Mouse (Mus musculus) midbrain, embryonic 15.5 days (tissue): ENCODE data around the gene Kcnj15. TPM values are rescaled to one million over a fixed set of nuclear protein-coding genes. Genes with fewer than 3 reads are reported as not detected.

Experiments
- ATAC-seq: fragments of 200-750 bp; cut with Nextera tagmentation; replicated peaks from 2 replicates; pipeline ENCODE4 v1.8.0; 2017; ENCODE audit warnings: moderate TSS enrichment
- H3K27ac ChIP-seq: fragments of 300-500 bp; sonication (generic); 2 replicates; pipeline ENCODE4 v1.5.1; 2015; ENCODE audit warnings: mild to moderate bottlenecking, inconsistent platforms
- H3K27me3 ChIP-seq: fragments of 300-500 bp; sonication (generic); replicated peaks from 2 replicates; pipeline ENCODE4 v1.6.1; 2015; ENCODE audit warnings: inconsistent platforms
- H3K36me3 ChIP-seq: fragments of 300-500 bp; sonication (generic); replicated peaks from 2 replicates; pipeline ENCODE4 v1.6.1; 2015; ENCODE audit warnings: inconsistent platforms
- H3K4me1 ChIP-seq: fragments of 300-500 bp; sonication (generic); 2 replicates; pipeline ENCODE4 v1.6.1; 2015; ENCODE audit warnings: inconsistent platforms
- H3K4me2 ChIP-seq: fragments of 300-500 bp; sonication (generic); 2 replicates; pipeline ENCODE4 v1.6.1; 2015; ENCODE audit warnings: inconsistent platforms, mild to moderate bottlenecking, moderate library complexity
- H3K4me3 ChIP-seq: fragments of 300-500 bp; sonication (generic); 2 replicates; pipeline ENCODE4 v1.5.1; 2015; ENCODE audit warnings: mild to moderate bottlenecking, inconsistent platforms
- H3K9ac ChIP-seq: fragments of 300-500 bp; sonication (generic); 2 replicates; pipeline ENCODE4 v1.6.1; 2015; ENCODE audit warnings: mild to moderate bottlenecking, inconsistent platforms
- H3K9me3 ChIP-seq: fragments of 300-500 bp; sonication (generic); 2 replicates; pipeline ENCODE4 v1.6.1; 2016; ENCODE audit warnings: inconsistent platforms
- WGBS: fragments of 180-500 bp; shearing (Covaris S2); methylation state at CpG from one replicate; pipeline ENCODE4 v1.1.7; 2015; ENCODE audit warnings: mixed read lengths; 5-methylcytosine and 5-hydroxymethylcytosine counted together
- polyA plus RNA-seq: library from polyadenylated mRNA; unstranded; fragments of >200 nt; fragmentation: Nextera tagmentation; extraction: Ambion mirVana; gene quantifications from 2 replicates; pipeline ENCODE4 v1.2.1, GENCODE M21; 2015

Gene Kcnj15
- polyA plus RNA-seq, 1 experiment from 2014 or later = 0.19 TPM

GRCm38 (mm10) chr16:95225285-95225684 lies 32.1 kb upstream of the Kcnj15 start:
- H3K4me2 ChIP-seq = no peak overlapping the region
- no peaks in the 10 kb centered on the region for H3K36me3 ChIP-seq
- WGBS = 78% methylated on average over 7 of the region's 7 CpGs
- ATAC-seq = no peak
- no peak overlapping the region for H3K4me3 ChIP-seq
- H3K27me3 ChIP-seq = no peaks in the 10 kb centered on the region
- H3K27ac ChIP-seq = no peak overlapping the region
- H3K9ac ChIP-seq = no peak overlapping the region
- H3K4me1 ChIP-seq = no peaks in the 10 kb centered on the region
- no peaks in the 10 kb centered on the region for H3K9me3 ChIP-seq

- ATAC-seq = no peak
- no peak overlapping the region for H3K4me2 ChIP-seq
- 89% methylated on average over 4 of the region's 4 CpGs for WGBS
Observed at GRCm38 (mm10) chr16:95231768-95232167, 25.6 kb upstream of the Kcnj15 start.

GRCm38 (mm10) chr16:95234891-95235548 lies 22.3 kb upstream of the Kcnj15 start:
- Histone ChIP-seq H3K4me2 (no peak overlapping the region), H3K9ac (no peak overlapping the region), H3K9me3 (no peaks in the 10 kb centered on the region), H3K4me3 (no peak overlapping the region), H3K27me3 (no peaks in the 10 kb centered on the region), H3K27ac (no peak overlapping the region), H3K4me1 (no peaks in the 10 kb centered on the region), H3K36me3 (no peaks in the 10 kb centered on the region)
- no peak for ATAC-seq
- WGBS = 85% methylated on average over 2 of the region's 2 CpGs

More at GRCm38 (mm10) chr16:95231768-95232167, 25.6 kb upstream of the Kcnj15 start:
- no peaks in the 10 kb centered on the region for H3K4me1 ChIP-seq
- no peak overlapping the region for H3K9ac ChIP-seq
- no peak overlapping the region for H3K4me3 ChIP-seq
- no peaks in the 10 kb centered on the region for H3K27me3 ChIP-seq
- H3K27ac ChIP-seq = no peak overlapping the region
- H3K36me3 ChIP-seq = no peaks in the 10 kb centered on the region
- no peaks in the 10 kb centered on the region for H3K9me3 ChIP-seq

- no peak for ATAC-seq
- no peaks in the 10 kb centered on the region for H3K36me3 ChIP-seq
- H3K27ac ChIP-seq = no peak overlapping the region
- H3K27me3 ChIP-seq = no peaks in the 10 kb centered on the region
- no peak overlapping the region for H3K4me2 ChIP-seq
- no peaks in the 10 kb centered on the region for H3K4me1 ChIP-seq
- no peak overlapping the region for H3K4me3 ChIP-seq
- H3K9ac ChIP-seq = no peak overlapping the region
- H3K9me3 ChIP-seq = no peaks in the 10 kb centered on the region
- WGBS = 91% methylated on average over 7 of the region's 7 CpGs
Observed at GRCm38 (mm10) chr16:95239209-95239925, 18.0 kb upstream of the Kcnj15 start.

- Histone ChIP-seq H3K27ac (no peak overlapping the region), H3K4me3 (no peak overlapping the region), H3K9ac (no peak overlapping the region), H3K36me3 (no peaks in the 10 kb centered on the region), H3K4me2 (no peak overlapping the region), H3K9me3 (no peaks in the 10 kb centered on the region), H3K27me3 (no peaks in the 10 kb centered on the region), H3K4me1 (no peaks in the 10 kb centered on the region)
- WGBS = 70% methylated on average over 5 of the region's 5 CpGs
- no peak for ATAC-seq
Observed at GRCm38 (mm10) chr16:95240688-95241087, 16.7 kb upstream of the Kcnj15 start.

- Histone ChIP-seq H3K27me3 (no peaks in the 10 kb centered on the region), H3K36me3 (no peaks in the 10 kb centered on the region), H3K9me3 (no peaks in the 10 kb centered on the region), H3K4me3 (no peak overlapping the region), H3K27ac (no peak overlapping the region), H3K4me2 (no peak overlapping the region), H3K4me1 (no peaks in the 10 kb centered on the region), H3K9ac (no peak overlapping the region)
- WGBS = 73% methylated on average over 4 of the region's 4 CpGs
- no peak for ATAC-seq
Observed at GRCm38 (mm10) chr16:95241581-95241980, 15.8 kb upstream of the Kcnj15 start.

- H3K27ac ChIP-seq = no peak overlapping the region
- no peaks in the 10 kb centered on the region for H3K4me1 ChIP-seq
- H3K36me3 ChIP-seq = no peaks in the 10 kb centered on the region
- no peak overlapping the region for H3K4me2 ChIP-seq
- no peak for ATAC-seq
- no peak overlapping the region for H3K9ac ChIP-seq
- no peak overlapping the region for H3K4me3 ChIP-seq
- no peaks in the 10 kb centered on the region for H3K9me3 ChIP-seq
- H3K27me3 ChIP-seq = no peaks in the 10 kb centered on the region
- WGBS = 93% methylated on average over 4 of the region's 4 CpGs
Observed at GRCm38 (mm10) chr16:95242114-95242513, 15.2 kb upstream of the Kcnj15 start.

- Histone ChIP-seq H3K36me3 (no peaks in the 10 kb centered on the region), H3K4me2 (no peak overlapping the region), H3K27ac (no peak overlapping the region), H3K4me1 (no peaks in the 10 kb centered on the region), H3K4me3 (no peak overlapping the region), H3K9ac (no peak overlapping the region), H3K27me3 (no peaks in the 10 kb centered on the region), H3K9me3 (no peaks in the 10 kb centered on the region)
- no peak for ATAC-seq
- 91% methylated on average over 1 of the region's 1 CpGs for WGBS
Observed at GRCm38 (mm10) chr16:95243401-95243800, 14.0 kb upstream of the Kcnj15 start.

GRCm38 (mm10) chr16:95244626-95245303 lies 12.6 kb upstream of the Kcnj15 start:
- 89% methylated on average over 12 of the region's 12 CpGs for WGBS
- H3K27ac ChIP-seq = no peak overlapping the region
- H3K27me3 ChIP-seq = no peaks in the 10 kb centered on the region
- no peak for ATAC-seq
- H3K4me1 ChIP-seq = no peaks in the 10 kb centered on the region
- H3K4me2 ChIP-seq = no peak overlapping the region
- H3K36me3 ChIP-seq = no peaks in the 10 kb centered on the region
- no peak overlapping the region for H3K9ac ChIP-seq
- H3K4me3 ChIP-seq = no peak overlapping the region
- H3K9me3 ChIP-seq = no peaks in the 10 kb centered on the region

- Histone ChIP-seq H3K4me3 (no peak overlapping the region), H3K27ac (no peak overlapping the region), H3K4me1 (no peaks in the 10 kb centered on the region), H3K9ac (no peak overlapping the region), H3K27me3 (no peaks in the 10 kb centered on the region), H3K4me2 (no peak overlapping the region), H3K36me3 (no peaks in the 10 kb centered on the region), H3K9me3 (no peaks in the 10 kb centered on the region)
- ATAC-seq = no peak
- WGBS = 85% methylated on average over 3 of the region's 3 CpGs
Observed at GRCm38 (mm10) chr16:95245499-95245898, 11.9 kb upstream of the Kcnj15 start.

GRCm38 (mm10) chr16:95248646-95249045 lies 8.7 kb upstream of the Kcnj15 start:
- Histone ChIP-seq H3K4me3 (no peak overlapping the region), H3K4me2 (no peak overlapping the region), H3K36me3 (no peaks in the 10 kb centered on the region), H3K4me1 (no peaks in the 10 kb centered on the region), H3K9ac (no peak overlapping the region), H3K27me3 (no peaks in the 10 kb centered on the region), H3K27ac (no peak overlapping the region), H3K9me3 (no peaks in the 10 kb centered on the region)
- no peak for ATAC-seq
- WGBS = 86% methylated on average over 5 of the region's 5 CpGs

- no peak for ATAC-seq
- no peak overlapping the region for H3K27ac ChIP-seq
- H3K36me3 ChIP-seq = no peaks in the 10 kb centered on the region
- no peak overlapping the region for H3K4me2 ChIP-seq
- no peaks in the 10 kb centered on the region for H3K27me3 ChIP-seq
- no peaks in the 10 kb centered on the region for H3K4me1 ChIP-seq
- no peak overlapping the region for H3K4me3 ChIP-seq
- 81% methylated on average over 2 of the region's 2 CpGs for WGBS
- no peak overlapping the region for H3K9ac ChIP-seq
- no peaks in the 10 kb centered on the region for H3K9me3 ChIP-seq
Observed at GRCm38 (mm10) chr16:95256648-95257047, 710 bp upstream of the Kcnj15 start.
